Mouse (Mus musculus) MEL (cell line): ENCODE measurements around the gene Ston2. TPM values are rescaled to one million over a fixed set of nuclear protein-coding genes. Genes with fewer than 3 reads are reported as not detected.

ENCODE experiments used
- DNase-seq: peaks from one replicate; pipeline ENCODE4 v3.0.0; 2011; ENCODE audit warnings: low read depth, low spot score
- H3K27ac ChIP-seq: 2 replicates; pipeline ENCODE4 v1.5.1; 2012; ENCODE audit warnings: low read depth, mild to moderate bottlenecking, control low read depth, low read length, moderate library complexity; ENCODE audit not compliant: control insufficient read depth
- H3K27me3 ChIP-seq, 2 experiments: fragments of 150-350 bp in 1 of 2; sonication (generic) in 1 of 2; 2 replicates each; pipeline ENCODE4 v1.6.1; 2012; ENCODE audit warnings: low read length in 2 of 2, mild to moderate bottlenecking in 2 of 2, improper control_type of control experiment in 1 of 2, moderate library complexity in 1 of 2; ENCODE audit not compliant: insufficient read depth in 2 of 2, control insufficient read depth in 1 of 2
- H3K36me3 ChIP-seq, 2 experiments: 2 replicates each; pipeline ENCODE4 v1.6.1; 2012 to 2014; ENCODE audit warnings: low read length in 2 of 2, improper control_type of control experiment in 1 of 2, inconsistent platforms in 1 of 2, mild to moderate bottlenecking in 1 of 2; ENCODE audit not compliant: insufficient read depth in 2 of 2, control insufficient read depth in 1 of 2
- H3K4me1 ChIP-seq, 2 experiments: fragments of 150-350 bp in 1 of 2; sonication (generic) in 1 of 2; 2 replicates each; pipeline ENCODE4 v1.6.1; 2012; ENCODE audit warnings: low read length in 2 of 2, improper control_type of control experiment in 1 of 2, mild to moderate bottlenecking in 1 of 2; ENCODE audit not compliant: insufficient read depth in 2 of 2, control insufficient read depth in 1 of 2
- H3K4me3 ChIP-seq, 2 experiments: fragments of 150-350 bp in 1 of 2; sonication (generic) in 1 of 2; 2 replicates each; pipeline ENCODE4 v1.5.1; 2012; ENCODE audit warnings: low read depth in 2 of 2, low read length in 2 of 2, mild to moderate bottlenecking in 2 of 2, moderate library complexity in 2 of 2, control low read depth in 1 of 2, improper control_type of control experiment in 1 of 2; ENCODE audit not compliant: control insufficient read depth in 1 of 2, insufficient read depth in 1 of 2
- H3K79me2 ChIP-seq: 2 replicates; pipeline ENCODE4 v1.6.1; 2012; ENCODE audit warnings: mild to moderate bottlenecking, low read length, moderate library complexity; ENCODE audit not compliant: control insufficient read depth, poor library complexity, insufficient read depth
- H3K9ac ChIP-seq: 2 replicates; pipeline ENCODE4 v1.6.1; 2012; ENCODE audit warnings: low read depth, mild to moderate bottlenecking, control low read depth, low read length, moderate library complexity; ENCODE audit not compliant: control insufficient read depth, poor library complexity, severe bottlenecking
- H3K9me3 ChIP-seq: fragments of 150-350 bp; sonication (generic); replicated peaks from 2 replicates; pipeline ENCODE4 v1.6.1; 2012; ENCODE audit warnings: mild to moderate bottlenecking, low read length, improper control_type of control experiment, moderate library complexity; ENCODE audit not compliant: insufficient read depth
- BHLHE40 ChIP-seq: IDR thresholded peaks from 2 replicates; pipeline ENCODE4 v1.6.1; 2012; ENCODE audit warnings: low read depth, mild to moderate bottlenecking, inconsistent platforms, low read length, improper control_type of control experiment, borderline replicate concordance
- CHD1 ChIP-seq: IDR thresholded peaks from 2 replicates; pipeline ENCODE4 v1.6.1; 2012; ENCODE audit warnings: low read depth, mild to moderate bottlenecking, inconsistent platforms, low read length, improper control_type of control experiment
- CHD2 ChIP-seq: IDR thresholded peaks from 2 replicates; pipeline ENCODE4 v1.6.1; 2011; ENCODE audit warnings: low read length, improper control_type of control experiment
- E2F4 ChIP-seq: IDR thresholded peaks from 2 replicates; pipeline ENCODE4 v1.6.1; 2011; ENCODE audit warnings: low read depth, low read length, improper control_type of control experiment, borderline replicate concordance
- ELF1 ChIP-seq: IDR thresholded peaks from 2 replicates; pipeline ENCODE4 v1.6.1; 2014; ENCODE audit warnings: low read depth, mild to moderate bottlenecking, inconsistent platforms, low read length, improper control_type of control experiment, moderate library complexity
- GABPA ChIP-seq: IDR thresholded peaks from 2 replicates; pipeline ENCODE4 v1.6.1; 2012; ENCODE audit warnings: low read depth, mild to moderate bottlenecking, inconsistent platforms, low read length, improper control_type of control experiment, moderate library complexity
- HCFC1 ChIP-seq: IDR thresholded peaks from 2 replicates; pipeline ENCODE4 v1.6.1; 2012; ENCODE audit warnings: low read depth, mild to moderate bottlenecking, inconsistent platforms, low read length, improper control_type of control experiment, moderate library complexity
- MAFK ChIP-seq: IDR thresholded peaks from 2 replicates; pipeline ENCODE4 v1.6.1; 2011; ENCODE audit warnings: low read depth, mild to moderate bottlenecking, low read length, improper control_type of control experiment, borderline replicate concordance
- MAX ChIP-seq: IDR thresholded peaks from 2 replicates; pipeline ENCODE4 v1.6.1; 2011; ENCODE audit warnings: low read length, improper control_type of control experiment
- MEF2A ChIP-seq: IDR thresholded peaks from 2 replicates; pipeline ENCODE4 v1.6.1; 2014; ENCODE audit warnings: low read depth, mild to moderate bottlenecking, inconsistent platforms, low read length, improper control_type of control experiment; ENCODE audit not compliant: poor library complexity, insufficient replicate concordance, severe bottlenecking; ENCODE audit errors: extremely low read depth
- POLR2AphosphoS5 ChIP-seq: IDR thresholded peaks from 2 replicates; pipeline ENCODE4 v1.6.1; 2012; ENCODE audit warnings: low read depth, borderline replicate concordance, mild to moderate bottlenecking, inconsistent platforms, low read length, moderate library complexity, mixed read lengths
- SMC3 ChIP-seq: IDR thresholded peaks from 2 replicates; pipeline ENCODE4 v1.6.1; 2011; ENCODE audit warnings: low read depth, low read length, improper control_type of control experiment
- USF1 ChIP-seq: IDR thresholded peaks from 2 replicates; pipeline ENCODE4 v1.6.1; 2014; ENCODE audit warnings: low read depth, mild to moderate bottlenecking, inconsistent platforms, low read length, improper control_type of control experiment, moderate library complexity
- USF2 ChIP-seq, 2 experiments: IDR thresholded peaks; 2 replicates each; pipeline ENCODE4 v1.6.1; 2011 to 2012; ENCODE audit warnings: improper control_type of control experiment in 2 of 2, low read length in 2 of 2, borderline replicate concordance in 1 of 2, inconsistent platforms in 1 of 2, low read depth in 1 of 2, mild to moderate bottlenecking in 1 of 2; ENCODE audit not compliant: insufficient read depth in 1 of 2
- ZC3H11A ChIP-seq: IDR thresholded peaks from 2 replicates; pipeline ENCODE4 v1.6.1; 2012; ENCODE audit warnings: low read depth, mild to moderate bottlenecking, inconsistent platforms, low read length, improper control_type of control experiment
- ZMIZ1 ChIP-seq: IDR thresholded peaks from 2 replicates; pipeline ENCODE4 v1.6.1; 2012; ENCODE audit warnings: low read depth, mild to moderate bottlenecking, inconsistent platforms, low read length, improper control_type of control experiment, moderate library complexity
- ZNF384 ChIP-seq: IDR thresholded peaks from 2 replicates; pipeline ENCODE4 v1.6.1; 2012; ENCODE audit warnings: low read depth, mild to moderate bottlenecking, inconsistent platforms, low read length, improper control_type of control experiment
- polyA plus RNA-seq, 2 experiments: library from polyadenylated mRNA; stranded (reverse) in 1 of 2; unstranded in 1 of 2; fragments of >175 nt in 1 of 2; fragments of >200 nt in 1 of 2; gene quantifications; 2 replicates each; pipeline versions ENCODE4 v1.2.1 to v1.2.4; 2012; ENCODE audit warnings: low replicate concordance in 2 of 2, low read depth in 1 of 2; ENCODE audit not compliant: insufficient read length in 2 of 2, insufficient read depth in 1 of 2, missing spikeins in 1 of 2
- total RNA-seq: library from RNA; depleted of rRNA; stranded (reverse); fragments of 300-350 nt; gene quantifications from 2 replicates; pipeline ENCODE4 v1.2.3, GENCODE M21; 2012

Ston2 gene
- total and polyA plus RNA-seq, 3 experiments: not detected

DNA sequence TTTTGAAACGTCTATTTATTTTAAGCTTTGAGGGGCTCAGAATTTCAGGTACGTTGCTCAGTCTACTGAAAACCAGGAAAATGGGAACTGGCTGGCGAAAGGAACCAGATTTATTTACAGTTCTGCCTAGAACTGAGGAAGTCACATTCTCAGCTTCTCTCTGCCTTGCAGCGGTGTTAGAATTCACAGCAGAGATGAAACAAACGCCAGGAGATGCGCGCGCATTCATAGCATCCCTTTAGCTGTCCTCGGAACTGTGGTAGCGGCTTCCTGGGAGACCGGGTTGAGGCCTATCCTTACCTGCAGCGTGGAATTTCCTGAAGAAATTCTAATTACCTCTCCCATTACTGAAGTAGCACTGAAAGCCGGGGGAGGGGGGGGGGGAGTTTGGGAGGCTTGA lies 181.5 kb downstream of the Ston2 start:
- Histone ChIP-seq H3K27ac (no peak overlapping the region), H3K4me3 (no peak overlapping the region), H3K36me3 (no peaks in the 10 kb centered on the region), H3K27me3 (no peaks in the 10 kb centered on the region), H3K9ac (no peak overlapping the region), H3K4me1 (no peaks in the 10 kb centered on the region), H3K9me3 (no peaks in the 10 kb centered on the region), H3K79me2 (no peaks in the 10 kb centered on the region)
- DNase-seq: no peak
- TF ChIP-seq HCFC1 (no peak), BHLHE40 (no peak), POLR2AphosphoS5 (no peak), ZMIZ1 (no peak), USF1 (no peak), SMC3 (no peak), E2F4 (no peak), ZNF384 (no peak), USF2 (IDR thresholded peaks at IDR 0.05; ENCODE audit: borderline replicate concordance in 1 of 2, insufficient read depth in 1 of 2, low read depth in 1 of 2, low read length in 2 of 2) (no peak), MAFK (no peak), MEF2A (no peak), ELF1 (no peak), GABPA (no peak), MAX (no peak)

- no peak overlapping the region for H3K9ac ChIP-seq
- H3K4me3 ChIP-seq: no peak overlapping the region
- no peaks in the 10 kb centered on the region for H3K27me3 ChIP-seq
- no peak overlapping the region for H3K27ac ChIP-seq
- no peaks in the 10 kb centered on the region for H3K9me3 ChIP-seq
- H3K4me1 ChIP-seq: no peaks in the 10 kb centered on the region
- DNase-seq: no peak
- H3K36me3 ChIP-seq: no peaks in the 10 kb centered on the region
- no peak for TF ChIP-seq CHD1
- peak; percentile 46; the same call in 1 of the 2 replicates for TF ChIP-seq USF1
- TF ChIP-seq POLR2AphosphoS5: no peak
- no peak for TF ChIP-seq E2F4
- TF ChIP-seq CHD2: no peak
- no peak for TF ChIP-seq ZC3H11A
- H3K79me2 ChIP-seq: no peaks in the 10 kb centered on the region
Measured at GRCm38 (mm10) chr12:91604600-91604999, 183.6 kb downstream of the Ston2 start.
